Mouse (Mus musculus) heart, postnatal 0 days (tissue): ENCODE data around the gene 2310034C09Rik.

Experiments used
- CTCF ChIP-seq: IDR thresholded peaks from 2 replicates; pipeline ENCODE4 v1.5.1; 2016; ENCODE audit warnings: antibody characterized with exemption, control low read depth, low read depth
- EP300 ChIP-seq: IDR thresholded peaks from 2 replicates; pipeline ENCODE4 v1.6.1; 2016; ENCODE audit warnings: antibody characterized with exemption, low read depth

DNA sequence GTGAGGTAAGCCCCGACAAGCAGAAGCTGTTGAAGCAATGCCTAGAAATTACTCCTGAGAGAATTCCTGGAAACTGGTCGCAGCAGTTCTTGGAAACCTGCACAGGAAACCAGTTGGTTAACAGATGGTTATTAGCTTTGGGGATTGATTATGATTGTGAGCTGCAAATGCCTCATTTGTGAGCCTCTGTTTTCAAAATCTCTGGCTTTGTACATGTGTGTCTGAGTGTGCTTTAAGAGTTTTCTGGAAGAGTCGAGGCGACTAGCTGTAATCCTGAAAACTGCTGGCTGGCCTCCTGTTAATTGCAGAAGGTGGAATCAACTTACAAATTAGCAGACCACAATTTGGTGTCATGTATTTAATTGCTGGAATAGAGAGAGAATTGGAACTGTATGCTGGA is 10.7 kb upstream of the 2310034C09Rik start:
- TF ChIP-seq CTCF (no peak), EP300 (no peak)
